Mouse (Mus musculus) small intestine, adult 2 months (tissue): ENCODE measurements around the gene Kctd11. TPM values are rescaled to one million over a fixed set of nuclear protein-coding genes. Genes with fewer than 3 reads are reported as not detected.

Experiments used
- H3K27ac ChIP-seq: fragments of 200-500 bp; 2 replicates; pipeline ENCODE4 v1.5.1; 2012; ENCODE audit warnings: low read depth, low read length, control low read depth, inconsistent platforms; ENCODE audit not compliant: insufficient read depth
- H3K27me3 ChIP-seq: fragments of 200-500 bp; 2 replicates; pipeline ENCODE4 v1.6.1; 2012; ENCODE audit warnings: mild to moderate bottlenecking, moderate library complexity, low read length, inconsistent platforms; ENCODE audit not compliant: control insufficient read depth, insufficient read depth
- H3K36me3 ChIP-seq: fragments of 200-500 bp; 2 replicates; pipeline ENCODE4 v1.6.1; 2012; ENCODE audit warnings: mild to moderate bottlenecking, low read length, control low read depth, inconsistent platforms; ENCODE audit not compliant: control insufficient read depth, insufficient read depth
- H3K4me1 ChIP-seq: fragments of 200-500 bp; 2 replicates; pipeline ENCODE4 v1.6.1; 2012; ENCODE audit warnings: low read length, inconsistent platforms, mixed read lengths; ENCODE audit not compliant: control insufficient read depth, insufficient read depth, insufficient read length
- H3K4me3 ChIP-seq: fragments of 200-500 bp; 2 replicates; pipeline ENCODE4 v1.5.1; 2012; ENCODE audit warnings: low read depth, mild to moderate bottlenecking, control low read depth, inconsistent platforms, low read length, moderate library complexity
- CTCF ChIP-seq: fragments of 200-500 bp; IDR thresholded peaks from 2 replicates; pipeline ENCODE4 v1.5.1; 2012; ENCODE audit warnings: low read depth, mild to moderate bottlenecking, control low read depth, inconsistent platforms, low read length, moderate library complexity, mixed read lengths; ENCODE audit not compliant: insufficient replicate concordance, insufficient read length; ENCODE audit errors: extremely low read depth
- POLR2A ChIP-seq: fragments of 200-500 bp; IDR thresholded peaks from 2 replicates; pipeline ENCODE4 v1.6.1; 2012; ENCODE audit warnings: low read depth, mild to moderate bottlenecking, control low read depth, inconsistent platforms, low read length, moderate library complexity
- WGBS: fragments of 180-500 bp; shearing (Covaris S2); methylation state at CpG from one replicate; pipeline ENCODE4 v1.1.7; 2018; 5-methylcytosine and 5-hydroxymethylcytosine counted together
- polyA plus RNA-seq: library from polyadenylated mRNA; depleted of rRNA; stranded (reverse); fragments of >200 nt; gene quantifications from 2 replicates; pipeline ENCODE4 v1.2.3, GENCODE M21; 2012

The Kctd11 gene
- polyA plus RNA-seq, 1 experiment = 2.8 TPM

DNA sequence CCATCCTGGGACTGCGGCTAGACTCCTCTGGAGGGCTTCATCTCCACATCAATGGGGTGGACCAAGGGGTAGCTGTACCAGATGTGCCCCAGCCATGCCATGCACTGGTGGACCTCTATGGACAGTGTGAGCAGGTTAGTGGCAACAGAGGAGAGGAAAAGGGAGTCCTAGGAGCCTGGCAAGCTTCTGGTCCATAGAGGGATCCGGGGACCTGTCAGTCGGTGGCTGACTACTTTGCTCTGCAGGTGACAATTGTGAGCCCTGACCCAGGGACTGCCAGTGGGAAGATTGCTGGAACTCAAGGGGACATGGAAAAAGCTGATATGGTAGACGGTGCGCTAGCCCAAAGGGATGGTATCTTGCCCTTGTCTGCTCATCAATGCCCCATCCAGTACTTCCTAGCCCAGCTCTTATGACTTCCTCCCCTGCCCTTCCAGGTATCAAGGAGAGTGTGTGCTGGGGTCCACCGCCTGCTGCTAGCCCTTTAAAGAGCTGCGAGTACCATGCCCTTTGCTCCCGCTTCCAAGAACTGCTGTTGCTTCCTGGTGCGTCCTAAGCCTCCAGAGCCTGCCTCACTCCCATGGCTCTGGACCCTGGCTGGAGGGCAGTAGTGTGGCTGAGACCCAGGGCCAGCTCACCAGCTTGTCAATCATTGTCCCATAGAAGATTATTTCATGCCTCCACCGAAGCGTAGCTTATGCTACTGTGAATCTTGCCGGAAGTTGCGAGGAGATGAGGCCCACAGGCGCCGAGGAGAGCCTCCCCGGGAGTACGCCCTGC, 29.8 kb upstream of the Kctd11 start:
- 77% methylated on average over 17 of the region's 17 CpGs for WGBS
- peaks cover 70% of the 10 kb centered on the region for H3K36me3 ChIP-seq
- H3K4me1 ChIP-seq = peaks cover 9% of the 10 kb centered on the region
- H3K27me3 ChIP-seq = no peaks in the 10 kb centered on the region
- no peak for TF ChIP-seq CTCF
- no peak for TF ChIP-seq POLR2A
- peak overlapping the region; percentile 45 for H3K4me3 ChIP-seq
- H3K27ac ChIP-seq = peak overlapping the region; percentile 52; the same call in 1 of the 2 replicates

- Histone ChIP-seq H3K4me1 (peaks cover 9% of the 10 kb centered on the region), H3K36me3 (peaks cover 72% of the 10 kb centered on the region), H3K4me3 (no peak overlapping the region), H3K27ac (no peak overlapping the region), H3K27me3 (no peaks in the 10 kb centered on the region)
- WGBS = 89% methylated on average over 8 of the region's 8 CpGs
- TF ChIP-seq CTCF = no peak
- TF ChIP-seq POLR2A = no peak
Measured at GRCm38 (mm10) chr11:69910177-69910576, 29.0 kb upstream of the Kctd11 start.

DNA sequence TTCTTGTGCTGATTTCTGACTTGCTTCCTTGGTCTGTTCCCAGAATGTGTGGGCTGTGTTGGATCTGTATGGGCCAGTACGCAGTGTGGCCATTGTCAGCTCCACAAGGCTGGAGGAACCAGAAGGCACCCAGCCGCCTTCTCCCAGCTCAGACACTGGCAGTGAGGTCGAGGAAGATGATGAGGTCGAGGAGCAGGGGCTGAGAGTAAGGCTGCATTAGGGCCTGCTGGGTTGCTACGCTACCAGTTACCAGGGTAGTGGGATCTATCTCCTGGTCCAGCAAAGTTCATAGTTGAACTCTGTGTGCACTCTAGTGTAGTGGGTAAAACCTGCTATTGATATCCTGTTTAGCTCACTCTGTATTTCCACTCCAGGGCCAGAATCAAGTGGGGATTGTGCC, 28.0 kb upstream of the Kctd11 start:
- Histone ChIP-seq H3K27me3 (no peaks in the 10 kb centered on the region), H3K4me1 (peaks cover 3% of the 10 kb centered on the region; the same call in 1 of the 2 replicates), H3K4me3 (no peak overlapping the region), H3K36me3 (peaks cover 74% of the 10 kb centered on the region), H3K27ac (no peak overlapping the region)
- 87% methylated on average over 5 of the region's 5 CpGs for WGBS
- TF ChIP-seq POLR2A = no peak
- no peak for TF ChIP-seq CTCF

DNA sequence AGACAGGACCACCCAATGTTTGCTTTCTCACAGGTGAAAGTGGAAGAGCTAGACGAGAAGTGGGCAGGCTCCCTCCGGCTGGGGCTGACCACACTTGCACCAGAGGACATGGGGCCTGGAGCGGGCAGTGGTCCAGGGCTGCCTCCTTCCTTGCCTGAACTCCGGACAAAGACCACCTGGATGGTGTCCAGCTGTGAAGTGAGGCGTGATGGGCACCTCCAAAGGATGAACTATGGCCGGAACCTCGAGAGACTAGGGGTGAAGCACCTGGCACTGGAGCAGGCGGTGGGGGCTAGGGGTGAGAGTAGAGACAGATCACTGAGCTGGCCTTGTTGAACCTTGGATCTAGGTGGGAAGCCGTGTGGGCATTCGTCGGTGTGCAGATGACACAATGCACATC, 27.4 kb upstream of the Kctd11 start:
- H3K36me3 ChIP-seq = peaks cover 79% of the 10 kb centered on the region
- H3K27me3 ChIP-seq = no peaks in the 10 kb centered on the region
- H3K4me1 ChIP-seq = peaks cover 3% of the 10 kb centered on the region; the same call in 1 of the 2 replicates
- no peak overlapping the region for H3K27ac ChIP-seq
- WGBS = 88% methylated on average over 11 of the region's 11 CpGs
- no peak for TF ChIP-seq POLR2A
- no peak overlapping the region for H3K4me3 ChIP-seq

DNA sequence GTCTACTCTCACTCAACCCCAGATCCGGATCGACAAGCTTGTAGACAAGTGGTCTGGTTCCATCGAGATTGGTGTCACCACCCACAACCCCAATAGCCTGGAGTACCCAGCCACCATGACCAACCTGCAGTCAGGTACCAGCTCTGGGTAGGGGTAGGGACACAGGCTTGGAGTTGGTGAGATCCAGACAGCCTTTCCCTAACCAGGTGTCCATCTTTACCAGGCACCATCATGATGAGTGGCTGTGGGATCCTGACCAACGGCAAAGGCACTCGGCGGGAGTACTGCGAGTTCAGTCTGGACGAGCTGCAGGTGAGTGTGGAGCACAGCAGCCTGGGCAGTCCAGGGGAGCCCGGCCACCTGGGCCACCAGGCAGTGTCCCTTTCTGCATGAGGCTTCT, 23.1 kb upstream of the Kctd11 start:
- no peak overlapping the region for H3K4me3 ChIP-seq
- 95% methylated on average over 9 of the region's 9 CpGs for WGBS
- no peak for TF ChIP-seq POLR2A
- no peak for TF ChIP-seq CTCF
- H3K36me3 ChIP-seq = peaks cover 50% of the 10 kb centered on the region
- no peak overlapping the region for H3K27ac ChIP-seq
- H3K4me1 ChIP-seq = peaks cover 13% of the 10 kb centered on the region
- H3K27me3 ChIP-seq = no peaks in the 10 kb centered on the region

DNA sequence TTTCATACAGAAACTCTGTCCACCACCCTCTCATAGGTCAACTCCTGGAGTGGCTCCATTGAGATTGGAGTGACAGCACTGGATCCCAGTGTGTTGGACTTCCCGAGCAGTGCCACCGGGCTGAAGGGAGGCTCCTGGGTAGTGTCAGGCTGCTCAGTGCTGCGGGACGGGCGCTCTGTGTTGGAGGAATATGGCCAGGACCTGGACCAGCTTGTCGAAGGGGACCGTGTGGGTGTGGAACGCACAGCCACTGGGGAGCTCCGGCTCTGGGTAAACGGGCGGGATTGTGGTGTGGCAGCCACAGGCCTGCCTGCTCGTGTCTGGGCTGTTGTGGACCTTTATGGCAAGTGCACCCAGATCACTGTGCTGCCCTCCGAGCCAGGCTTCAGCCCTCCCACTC, 21.8 kb upstream of the Kctd11 start:
- peaks cover 38% of the 10 kb centered on the region for H3K36me3 ChIP-seq
- 81% methylated on average over 13 of the region's 13 CpGs for WGBS
- TF ChIP-seq CTCF = no peak
- no peak for TF ChIP-seq POLR2A
- H3K4me1 ChIP-seq = peaks cover 13% of the 10 kb centered on the region
- no peak overlapping the region for H3K4me3 ChIP-seq
- no peaks in the 10 kb centered on the region for H3K27me3 ChIP-seq
- no peak overlapping the region for H3K27ac ChIP-seq

GRCm38 (mm10) chr11:69901993-69902392, 20.8 kb upstream of the Kctd11 start:
- Histone ChIP-seq H3K4me1 (peaks cover 13% of the 10 kb centered on the region), H3K4me3 (peak overlapping the region; percentile 87), H3K36me3 (peaks cover 28% of the 10 kb centered on the region), H3K27ac (peak overlapping the region; percentile 41), H3K27me3 (no peaks in the 10 kb centered on the region)
- TF ChIP-seq CTCF = no peak
- TF ChIP-seq POLR2A = no peak
- WGBS = under 1% methylated on average over 35 of the region's 39 CpGs
